ENCODE assay signal across 13 mouse cellular contexts in genomic region chr19:28772840-28773570, GRCm38 (mm10).
DNase-seq lines count a peak whose midpoint lies in the region; ATAC-seq and TF ChIP-seq lines count a peak whose summit lies in the region.
"Had no signal": no experiment of that assay in that cellular context is flagged by ENCODE, and none has a peak within 500 bp of the region (broad histone marks: within the 10 kb centered on the region; RNA-seq: fewer than 3 reads in every experiment).

No protein-coding gene starts in this region.

- no peak for DNase-seq in forebrain, embryonic 11.5 days (ENCODE audit: low spot score)
- peak; percentile 50 for DNase-seq in retina, postnatal 1 day
- no peak for DNase-seq in retina, embryonic 14.5 days (ENCODE audit: low spot score)
- no peak for DNase-seq in gastrocnemius, adult 2 months
- DNase-seq in gastrocnemius, adult 18-20 months (ENCODE audit: low spot score): no peak
- no peak for DNase-seq in testis, postnatal 10 days (ENCODE audit: low spot score)
- DNase-seq: cerebellum, postnatal 36 days; layer of hippocampus, adult 9-11 months had no signal

- no peak overlapping the region for H3K9ac ChIP-seq in forebrain, embryonic 16.5 days (replicated peaks; ENCODE audit: low read depth, low read length)
- H3K9ac ChIP-seq in forebrain, embryonic 11.5 days (ENCODE audit: low read length): no peak overlapping the region

- no peaks in the 10 kb centered on the region for H3K9me3 ChIP-seq in forebrain, embryonic 16.5 days (ENCODE audit: control insufficient read depth, low read length)
- no peaks in the 10 kb centered on the region for H3K9me3 ChIP-seq in forebrain, embryonic 11.5 days (ENCODE audit: control insufficient read depth, low read length)
- H3K9me3 ChIP-seq: forebrain, embryonic 10.5 days had no signal

- H3K4me3 ChIP-seq in forebrain, embryonic 16.5 days (replicated peaks; ENCODE audit: low read length): no peak overlapping the region
- no peak overlapping the region for H3K4me3 ChIP-seq in forebrain, embryonic 11.5 days (ENCODE audit: low read depth, low read length)
- no peak overlapping the region for H3K4me3 ChIP-seq in gastrocnemius, adult 2 months
- H3K4me3 ChIP-seq: forebrain, embryonic 10.5 days; heart, adult 2 months had no signal

- no peak for TF ChIP-seq CTCF in gastrocnemius, adult 2 months (IDR thresholded peaks at IDR 0.05)

- H3K36me3 ChIP-seq in forebrain, embryonic 16.5 days (ENCODE audit: control insufficient read depth, insufficient read depth): no peaks in the 10 kb centered on the region
- H3K36me3 ChIP-seq in forebrain, embryonic 11.5 days (ENCODE audit: control insufficient read depth, insufficient read depth, low read length): no peaks in the 10 kb centered on the region
- H3K36me3 ChIP-seq: forebrain, embryonic 10.5 days had no signal

- H3K4me2 ChIP-seq in forebrain, embryonic 16.5 days (ENCODE audit: low read length): no peak overlapping the region
- H3K4me2 ChIP-seq in forebrain, embryonic 11.5 days (ENCODE audit: low read depth, low read length, severe bottlenecking): no peak overlapping the region

- WGBS in forebrain, embryonic 16.5 days: 53% methylated on average over 9 of the region's 9 CpGs
- WGBS in forebrain, embryonic 11.5 days: 55% methylated on average over 9 of the region's 9 CpGs

- H3K4me1 ChIP-seq in forebrain, embryonic 16.5 days (replicated peaks; ENCODE audit: control insufficient read depth, insufficient read depth, low read length): peaks cover 4% of the 10 kb centered on the region; the same call in 1 of the 2 replicates
- H3K4me1 ChIP-seq in forebrain, embryonic 11.5 days (replicated peaks; ENCODE audit: control insufficient read depth, insufficient read depth, low read length): no peaks in the 10 kb centered on the region

- ATAC-seq in forebrain, embryonic 16.5 days: 0 out of 2 replicates have a peak, but pooled peaks have one; percentile 47
- ATAC-seq in forebrain, embryonic 11.5 days (replicated peaks; ENCODE audit: low FRiP score): no peak
- ATAC-seq in neutrophil, adult 5-6 weeks (ENCODE audit: extremely low read depth, insufficient number of reproducible peaks, low FRiP score, poor library complexity, severe bottlenecking): 0 out of 2 replicates have a peak, but pooled peaks have one; percentile 55
- ATAC-seq: inflammation-experienced regulatory T-cells, adult 6 months had no signal

- H3K27ac ChIP-seq in forebrain, embryonic 16.5 days (ENCODE audit: low read length): no peak overlapping the region
- no peak overlapping the region for H3K27ac ChIP-seq in forebrain, embryonic 11.5 days (ENCODE audit: low read depth, low read length)
- no peak overlapping the region for H3K27ac ChIP-seq in gastrocnemius, adult 2 months
- H3K27ac ChIP-seq: forebrain, embryonic 10.5 days; heart, adult 2 months had no signal

- no peaks in the 10 kb centered on the region for H3K27me3 ChIP-seq in forebrain, embryonic 16.5 days (replicated peaks; ENCODE audit: control insufficient read depth, insufficient read depth, low read length)
- no peaks in the 10 kb centered on the region for H3K27me3 ChIP-seq in forebrain, embryonic 11.5 days (ENCODE audit: control insufficient read depth, insufficient read depth, low read length)

- intact Hi-C loops in gastrocnemius, adult 2 months (cut with DNase I): no loop called here
